Mouse (Mus musculus) left cerebral cortex, postnatal 25 days (tissue): ENCODE measurements around the gene Lypd6. TPM values are rescaled to one million over a fixed set of nuclear protein-coding genes. Genes with fewer than 3 reads are reported as not detected.

Source experiments
- DNase-seq, 2 experiments: peaks; one replicate each; pipeline ENCODE4 v3.0.0; 2022; ENCODE audit warnings: low spot score in 2 of 2, mixed read lengths in 1 of 2
- intact Hi-C: fragments of 180-260 bp; cut with DNase I; formaldehyde crosslinking; loops from one replicate; pipeline ENCODE4 v1.15.1; 2025
- total RNA-seq, 2 experiments: library from RNA; stranded (reverse); gene quantifications; 2 replicates each; pipeline ENCODE4 v1.2.3; 2021

Lypd6 gene
- 10 to 100 TPM; 20.3 to 23.8 TPM for total RNA-seq

DNA sequence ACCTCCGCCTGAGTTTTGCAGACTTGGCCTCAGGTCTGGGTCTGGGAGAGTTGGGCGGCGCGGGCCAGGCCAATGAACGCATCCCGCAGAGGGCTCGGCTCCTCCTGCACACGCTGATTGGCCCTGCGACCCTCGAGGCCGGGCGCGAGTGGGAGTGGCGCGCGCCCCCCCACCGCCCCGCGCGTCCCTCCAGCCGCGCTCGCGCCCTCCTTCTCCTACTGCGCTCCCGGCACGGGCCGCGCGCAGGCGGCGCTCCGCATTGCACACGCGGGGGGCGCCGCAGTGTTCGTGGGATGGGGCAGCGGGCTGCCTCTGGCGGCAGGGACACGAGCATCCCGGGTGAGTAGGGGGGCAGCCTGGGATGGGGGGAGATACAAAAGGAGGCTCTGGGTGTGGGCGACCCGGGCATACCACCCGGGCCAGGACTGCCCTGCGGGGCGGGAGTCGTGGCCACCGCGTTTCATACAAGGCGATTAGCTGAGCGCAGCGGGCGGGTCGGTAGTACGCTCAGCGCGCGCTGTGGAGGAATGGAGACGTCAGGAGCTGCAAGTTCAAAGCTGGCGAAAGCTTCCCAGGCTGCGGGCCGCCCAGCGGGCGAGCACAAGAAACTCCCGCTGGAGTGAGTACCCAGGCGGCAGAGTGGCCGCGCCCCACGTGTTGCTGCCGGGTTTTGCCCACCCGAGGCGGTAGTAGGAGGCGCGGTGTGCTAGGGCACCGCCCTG lies at the start of gene Lypd6:
TSS of gene Lypd6 (plus strand) at position 184 of the 722 bp plus-strand sequence.
- DNase-seq: peak; percentile 64 to 65
- intact Hi-C loops: loop anchor here (1.0 to 5.0 kb wide), 2 partner anchors 206 to 279 kb away; partner anchors contain the start of gene Lypd6b

DNA sequence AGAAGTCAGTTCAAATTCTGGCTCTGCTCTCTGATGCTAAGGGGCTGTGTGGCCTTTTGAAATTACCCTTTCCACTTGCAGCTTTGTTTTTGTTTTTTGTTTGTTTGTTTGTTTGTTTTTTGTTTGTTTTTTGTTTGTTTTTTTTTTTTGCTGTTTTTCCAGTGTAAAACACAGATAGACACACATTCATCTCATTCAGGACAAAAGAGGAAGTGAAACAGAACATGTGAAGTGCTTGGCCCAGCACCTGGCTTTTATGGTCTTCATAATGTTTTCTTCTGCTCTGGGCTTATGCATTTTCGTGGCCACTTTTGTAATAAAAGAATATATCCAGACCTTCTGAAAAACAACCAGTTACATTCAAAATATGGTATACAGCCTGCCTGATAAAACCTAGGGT lies 46.8 kb upstream of the Lypd6 start:
- intact Hi-C loops: no loop called here
- DNase-seq: no peak

DNA sequence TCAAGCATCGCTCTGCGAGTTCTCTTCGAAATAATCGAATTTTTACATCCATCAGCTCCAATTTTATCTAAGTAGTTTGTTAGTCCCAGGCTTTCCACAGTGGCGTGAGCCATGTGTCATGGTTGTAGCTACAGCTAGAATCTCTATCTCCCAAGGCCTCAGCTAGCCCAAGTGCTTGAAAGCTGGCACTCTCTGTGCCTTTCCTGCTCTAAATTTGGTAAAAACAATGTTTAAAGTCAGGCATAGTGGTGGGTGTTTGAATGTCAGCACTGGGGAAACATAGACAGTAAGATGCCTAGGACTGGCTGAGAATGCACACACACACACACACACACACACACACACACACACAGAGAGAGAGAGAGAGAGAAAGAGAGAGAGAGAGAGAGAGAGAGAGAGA lies 40.7 kb upstream of the Lypd6 start:
- peak in 1 of 2 experiments; percentile 37 for DNase-seq
- intact Hi-C loops: no loop called here

DNA sequence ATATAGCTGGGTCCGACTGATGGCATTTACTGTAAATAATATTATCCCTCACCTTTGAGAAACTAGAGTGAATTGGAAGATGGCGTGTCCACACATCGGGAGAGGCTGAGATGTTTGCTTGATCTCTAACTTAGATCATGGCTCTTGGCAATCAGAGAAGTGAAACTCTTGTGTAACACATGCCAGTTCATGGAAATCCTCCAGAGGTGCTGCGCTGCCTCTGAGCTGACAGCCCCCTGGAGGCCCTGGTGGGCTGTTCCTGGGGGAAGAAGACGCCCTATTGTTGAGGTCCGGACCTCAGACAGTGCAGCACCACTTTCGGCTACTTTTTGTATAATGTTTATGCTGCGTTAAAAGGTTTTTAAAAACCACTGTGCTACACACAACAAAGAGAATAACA lies 37.3 kb upstream of the Lypd6 start:
- intact Hi-C loops: loop anchor here (1.0 kb wide), 1 partner anchor 23 kb away; no protein-coding TSS in a partner anchor
- no peak for DNase-seq

DNA sequence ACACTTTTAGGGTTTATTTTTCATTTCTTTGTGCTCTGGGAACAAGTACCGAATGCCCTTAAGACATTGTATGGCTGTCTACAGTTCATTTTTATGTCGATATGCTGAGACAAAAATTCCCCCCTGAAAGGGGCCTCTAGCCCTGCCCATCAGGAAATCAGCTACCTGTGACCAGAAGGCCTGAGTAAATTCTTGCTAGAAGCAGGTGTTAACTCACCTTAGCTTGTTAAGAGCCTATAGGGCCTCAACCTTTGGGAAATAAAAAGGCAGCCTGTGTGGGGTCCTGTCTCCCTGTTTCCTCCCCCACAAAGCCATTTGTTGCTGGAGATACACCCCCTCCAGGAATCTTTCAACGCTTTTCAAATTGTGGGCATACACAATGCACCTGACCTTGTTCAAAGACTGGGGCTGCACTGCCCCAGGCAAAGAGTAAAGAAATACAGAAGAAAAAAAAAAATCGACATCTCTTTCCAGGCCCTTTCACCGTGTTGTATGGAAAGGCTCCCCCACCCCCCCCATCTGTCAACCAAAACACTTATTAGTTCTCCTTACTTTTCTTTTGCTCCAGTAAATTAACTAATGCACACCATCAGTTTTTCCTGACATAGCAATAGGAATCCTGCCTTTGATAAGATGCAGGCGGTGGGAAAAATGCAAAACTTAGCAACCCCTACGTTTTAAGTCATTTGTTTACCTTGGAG lies 21.9 kb upstream of the Lypd6 start:
- DNase-seq: no peak
- intact Hi-C loops: no loop called here

DNA sequence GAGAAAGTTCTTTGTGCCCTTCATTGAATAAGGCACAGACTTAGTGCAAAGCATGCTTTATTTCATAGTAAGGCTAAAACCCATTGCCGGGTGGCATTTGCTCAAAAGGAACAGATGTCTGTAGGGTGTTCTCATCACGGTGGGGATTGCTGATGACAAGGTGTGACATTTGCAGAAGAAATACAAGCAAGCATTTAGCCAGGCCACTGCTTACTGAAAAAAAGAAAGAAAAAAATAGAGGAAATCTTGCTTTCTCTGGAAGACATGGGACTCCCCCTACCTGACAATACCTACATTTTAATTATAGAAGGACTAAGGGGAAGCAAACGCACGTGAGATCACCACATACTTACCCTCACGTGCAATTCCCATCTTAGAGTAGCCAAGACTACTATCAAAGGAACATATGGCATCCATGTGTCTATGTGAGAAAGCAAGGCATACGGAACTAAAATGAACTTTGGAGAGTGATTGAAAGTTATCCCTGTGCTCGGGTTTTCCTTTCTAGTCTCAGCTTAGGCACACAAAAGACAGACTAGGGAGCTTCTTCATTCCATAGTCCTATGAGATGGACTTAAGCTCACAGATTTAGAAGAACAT lies 21.3 kb upstream of the Lypd6 start:
- intact Hi-C loops: no loop called here
- peak; percentile 23 to 76 for DNase-seq

DNA sequence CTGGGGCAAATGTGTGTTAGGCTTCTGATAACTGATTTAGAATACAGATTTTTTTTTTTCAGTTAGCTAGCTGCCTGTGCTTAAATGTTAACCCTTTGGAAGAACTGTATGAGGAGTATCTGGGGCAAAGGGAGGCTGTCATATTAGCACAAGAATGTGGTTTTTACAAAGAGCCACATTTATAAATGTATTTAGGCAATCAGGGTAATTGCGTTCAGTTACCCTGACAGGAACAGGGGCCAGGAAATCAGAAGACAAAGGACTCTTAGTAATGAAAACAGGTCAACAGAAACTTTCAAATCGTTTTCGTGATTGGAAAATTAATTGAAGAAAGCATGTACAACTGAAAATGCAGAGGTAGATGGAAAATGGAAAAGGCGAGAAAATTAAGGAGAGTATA lies 20.4 kb upstream of the Lypd6 start:
- DNase-seq: no peak
- intact Hi-C loops: no loop called here

DNA sequence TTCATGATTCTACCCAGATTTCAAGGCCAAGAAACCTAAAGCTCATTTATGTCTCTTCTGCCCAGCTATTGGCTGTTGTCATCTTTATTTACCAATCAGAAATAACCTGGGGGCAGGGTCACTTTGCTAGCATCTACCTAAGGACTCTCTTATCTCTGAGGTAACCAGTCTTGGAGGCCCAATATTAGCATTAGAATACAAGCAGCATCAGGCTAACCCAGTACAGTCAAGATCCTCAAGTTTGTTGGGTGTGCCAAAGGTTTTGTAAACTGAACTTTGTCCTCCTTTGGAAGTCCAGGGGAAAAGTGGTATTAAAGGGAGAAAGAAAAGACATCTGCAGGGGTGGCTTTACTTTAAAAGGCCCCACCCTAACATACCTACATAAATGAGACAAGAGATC lies 17.8 kb upstream of the Lypd6 start:
- no peak for DNase-seq
- intact Hi-C loops: no loop called here

DNA sequence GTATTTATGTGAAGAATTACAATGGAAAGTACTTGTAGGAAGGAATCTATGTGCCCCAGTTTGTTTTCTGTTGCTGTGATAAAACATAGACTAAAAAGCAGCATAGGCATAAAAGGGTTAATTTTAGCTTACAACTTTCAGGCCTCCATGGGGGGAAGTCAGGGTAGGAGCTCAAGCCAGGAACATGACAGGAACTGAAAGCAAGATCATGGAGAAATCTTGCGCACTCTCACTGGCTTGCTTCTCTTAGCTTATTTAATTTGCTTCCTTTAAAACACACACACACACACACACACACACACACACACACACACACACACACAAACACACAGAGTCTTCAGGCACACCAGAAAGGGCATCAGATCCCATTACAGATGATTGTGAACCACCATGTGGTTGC lies 12.3 kb upstream of the Lypd6 start:
- intact Hi-C loops: no loop called here
- no peak for DNase-seq

DNA sequence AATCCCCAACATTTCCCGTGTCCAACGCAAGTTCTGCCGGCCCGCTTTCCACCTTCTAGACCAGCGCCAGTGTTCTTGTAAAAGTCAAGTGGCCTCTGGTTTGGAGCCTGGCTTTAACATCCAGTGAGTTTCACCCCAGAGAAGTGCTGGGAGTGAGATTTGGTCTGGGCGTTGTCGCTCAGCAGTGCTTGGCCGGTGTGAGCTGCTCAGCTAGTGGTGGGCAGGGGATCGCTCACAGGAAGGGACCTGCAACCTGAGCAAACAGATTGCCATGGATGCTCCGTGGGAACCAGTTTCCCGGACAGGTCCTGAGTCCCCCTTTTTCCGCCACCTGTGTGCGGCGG lies 355 bp upstream of the Lypd6 start:
- intact Hi-C loops: loop anchor here (1.0 to 5.0 kb wide), 2 partner anchors 206 to 279 kb away; partner anchors contain the start of gene Lypd6b
- no peak for DNase-seq

DNA sequence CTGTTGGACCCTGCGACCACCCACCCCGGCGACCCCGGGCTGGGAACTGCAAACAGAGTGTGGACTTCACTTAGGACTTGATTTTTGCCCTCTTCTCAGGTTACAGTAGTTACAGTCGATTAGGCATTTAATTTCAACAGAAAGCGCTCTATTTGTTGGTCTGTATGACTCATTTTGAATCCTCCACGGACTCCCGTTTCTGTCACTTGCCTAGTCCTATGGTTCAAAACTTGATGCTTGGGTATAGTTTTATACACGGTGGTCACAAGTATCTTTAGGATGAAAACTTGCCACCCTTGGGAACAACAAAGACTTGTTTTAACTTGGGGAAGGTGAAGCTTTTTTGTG lies 713 bp downstream of the Lypd6 start:
- intact Hi-C loops: loop anchor here (1.0 to 5.0 kb wide), 2 partner anchors 205 to 280 kb away; partner anchors contain the start of gene Lypd6b
- no peak for DNase-seq

DNA sequence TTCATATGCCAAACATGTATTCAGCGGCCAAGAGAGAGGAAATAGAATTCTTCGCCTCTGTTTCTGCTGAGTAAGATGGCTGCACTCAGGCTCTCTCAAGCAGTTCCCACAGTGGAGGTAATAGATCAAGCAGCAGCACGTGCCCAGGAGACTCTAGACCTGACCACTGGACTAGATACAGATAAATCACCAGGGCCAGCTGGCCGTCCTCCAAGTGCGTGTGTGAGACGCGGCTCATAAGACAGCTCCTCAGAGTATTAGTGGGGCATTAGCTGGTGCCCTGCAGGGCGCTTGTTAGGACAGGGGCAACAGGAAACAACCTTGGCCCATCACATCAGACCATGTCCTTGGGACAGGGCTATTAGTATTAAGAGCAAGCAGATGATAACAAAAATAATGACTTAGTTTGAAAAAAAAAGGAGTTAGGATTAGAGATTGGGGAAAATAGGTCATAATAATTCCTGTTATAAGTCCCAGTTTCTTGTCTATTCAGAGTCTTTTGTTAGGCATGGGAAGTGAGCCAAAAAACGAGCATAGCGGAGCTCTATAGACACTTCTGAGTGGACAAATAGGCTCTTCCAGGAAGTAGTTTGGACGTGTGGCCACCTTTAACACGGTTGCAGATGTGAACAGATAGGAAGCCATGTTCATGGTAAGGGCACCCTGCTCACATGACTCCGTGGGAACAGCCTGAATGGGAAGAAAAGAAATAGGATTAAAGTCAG lies 3.5 kb downstream of the Lypd6 start:
- intact Hi-C loops: loop anchor here (5.0 kb wide), 1 partner anchor 282 kb away; the partner anchor contains the start of gene Lypd6b
- no peak for DNase-seq

DNA sequence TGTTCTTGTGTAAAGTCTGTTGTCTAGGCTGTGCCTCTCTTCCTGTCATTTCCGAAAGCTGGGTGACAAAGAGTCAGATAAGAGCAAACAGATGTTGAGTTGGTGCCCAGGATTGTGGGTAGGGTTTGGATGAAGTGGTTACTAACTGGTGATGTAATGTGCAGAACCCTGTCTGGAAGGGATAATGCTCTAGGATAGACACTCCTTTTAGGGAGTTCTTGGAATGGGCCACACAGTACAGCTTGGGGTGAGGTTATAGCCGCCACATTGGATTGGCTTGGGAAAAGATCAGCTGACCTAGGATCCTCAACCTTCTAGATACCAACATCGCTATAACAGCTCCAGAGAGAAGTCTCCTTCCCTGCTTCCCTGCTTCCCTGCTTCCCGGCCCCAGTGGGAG lies 5.9 kb downstream of the Lypd6 start:
- intact Hi-C loops: no loop called here
- no peak for DNase-seq

DNA sequence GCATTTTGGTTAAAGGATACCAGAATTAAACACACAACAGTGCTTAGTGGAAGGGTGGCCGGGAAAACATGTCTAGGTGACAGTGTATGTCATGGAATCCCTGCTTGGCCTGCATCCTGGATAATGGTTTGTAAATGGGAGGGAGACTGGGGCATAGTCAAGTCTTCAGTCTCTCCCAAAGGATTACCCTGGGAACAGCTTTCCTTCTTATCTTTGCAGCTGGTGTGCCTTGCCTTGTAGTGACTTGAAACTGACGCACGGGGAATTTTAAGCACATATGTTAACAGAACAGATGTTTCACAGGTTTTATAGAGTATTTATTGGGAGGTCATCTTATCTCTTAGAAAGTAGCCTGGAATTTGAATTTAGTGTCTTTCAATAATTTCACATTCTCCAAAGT lies 18.5 kb downstream of the Lypd6 start:
- intact Hi-C loops: no loop called here
- DNase-seq: no peak

DNA sequence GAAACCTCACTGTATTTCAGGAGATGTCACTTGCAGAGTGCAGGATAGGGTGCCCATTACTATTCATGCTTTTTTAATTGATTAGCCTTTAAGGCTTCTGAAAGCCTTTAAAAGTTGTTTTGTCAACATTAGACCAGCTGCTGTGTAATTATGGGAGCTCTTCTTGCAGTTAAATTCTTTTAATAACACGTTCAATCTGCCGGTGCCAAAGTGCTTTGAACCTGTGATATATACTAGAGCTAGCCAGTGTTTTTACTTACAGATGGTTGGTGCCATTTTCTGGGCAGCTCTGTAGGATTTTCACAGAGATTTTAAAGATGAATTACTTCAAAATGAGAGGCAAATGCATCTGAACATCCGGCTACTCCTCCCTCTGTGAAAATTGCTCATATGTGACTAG lies 21.5 kb downstream of the Lypd6 start:
- intact Hi-C loops: no loop called here
- DNase-seq: no peak

DNA sequence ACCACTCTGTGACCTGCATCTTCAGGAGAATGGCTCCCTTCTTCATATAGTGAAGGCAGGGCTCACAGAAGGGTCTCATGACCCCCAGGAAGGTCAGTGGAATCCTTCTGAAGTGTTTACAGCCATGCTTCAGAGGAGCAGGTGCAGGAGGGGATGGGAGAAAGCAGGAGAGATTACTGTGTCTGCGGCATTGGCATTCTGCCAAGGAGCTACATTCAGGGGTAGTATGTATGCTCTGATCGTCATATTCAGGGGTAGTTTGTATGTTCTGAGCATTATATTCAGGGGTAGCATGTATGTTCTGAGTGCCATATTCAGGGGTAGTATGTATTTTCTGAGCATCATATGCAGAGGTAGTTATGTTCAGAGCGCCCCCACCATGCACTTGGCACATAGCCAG lies 30.1 kb downstream of the Lypd6 start:
- no peak for DNase-seq
- intact Hi-C loops: no loop called here

DNA sequence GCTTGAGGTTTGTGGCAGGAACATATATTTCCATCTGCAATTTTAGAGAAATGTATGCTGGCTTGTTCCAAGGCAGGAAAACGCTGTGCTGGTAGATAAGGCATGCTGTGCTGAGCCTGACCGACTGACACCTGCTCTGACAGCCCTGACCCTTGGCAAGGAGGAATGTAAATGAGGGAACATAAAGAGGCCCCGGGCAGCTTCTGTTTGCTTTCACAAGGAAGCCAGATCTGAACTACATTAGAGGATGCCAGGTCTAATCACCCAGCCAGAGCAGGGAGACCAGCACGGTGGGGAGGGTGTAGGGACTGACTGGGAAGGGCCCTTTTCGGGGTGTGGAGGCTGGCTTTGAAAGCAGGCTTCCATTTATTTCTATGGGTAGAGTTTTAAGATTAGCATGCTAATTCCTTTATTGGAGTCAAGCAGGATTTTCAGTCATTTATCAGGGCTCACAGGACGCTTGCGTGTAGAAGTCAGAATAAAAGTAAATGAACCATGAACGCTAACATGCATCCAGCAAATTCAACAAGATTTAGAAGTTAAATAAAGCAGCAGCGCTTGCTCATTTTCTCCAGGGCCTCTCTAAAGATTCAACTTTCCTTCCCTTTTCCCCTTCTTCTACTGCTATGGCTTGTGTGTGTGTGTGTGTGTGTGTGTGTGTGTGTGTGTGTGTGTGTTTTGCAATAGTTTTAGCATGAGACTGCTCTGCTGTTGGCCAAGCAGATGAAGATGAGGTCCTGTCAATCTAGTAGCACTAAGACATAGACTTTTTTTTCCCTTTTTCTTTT lies 34.3 kb downstream of the Lypd6 start:
- intact Hi-C loops: no loop called here

DNA sequence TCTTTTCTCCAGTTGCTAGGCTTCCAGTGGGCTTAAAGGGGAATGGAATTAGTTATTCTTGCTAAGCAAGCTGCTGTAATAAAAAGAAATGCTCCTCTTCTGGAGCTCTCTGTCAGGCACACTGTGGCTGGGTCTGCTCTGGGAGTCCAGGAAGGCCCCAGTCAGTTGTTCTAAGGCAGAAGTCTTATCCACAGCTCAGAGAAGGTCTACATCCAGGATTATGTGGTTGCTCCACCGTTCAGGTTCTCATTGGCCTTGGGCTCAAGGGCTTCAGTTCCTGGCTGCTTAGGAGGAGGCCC lies 34.9 kb downstream of the Lypd6 start:
- intact Hi-C loops: no loop called here
- DNase-seq: no peak

More for the DNA sequence above, 34.3 kb downstream of the Lypd6 start:
- no peak for DNase-seq

DNA sequence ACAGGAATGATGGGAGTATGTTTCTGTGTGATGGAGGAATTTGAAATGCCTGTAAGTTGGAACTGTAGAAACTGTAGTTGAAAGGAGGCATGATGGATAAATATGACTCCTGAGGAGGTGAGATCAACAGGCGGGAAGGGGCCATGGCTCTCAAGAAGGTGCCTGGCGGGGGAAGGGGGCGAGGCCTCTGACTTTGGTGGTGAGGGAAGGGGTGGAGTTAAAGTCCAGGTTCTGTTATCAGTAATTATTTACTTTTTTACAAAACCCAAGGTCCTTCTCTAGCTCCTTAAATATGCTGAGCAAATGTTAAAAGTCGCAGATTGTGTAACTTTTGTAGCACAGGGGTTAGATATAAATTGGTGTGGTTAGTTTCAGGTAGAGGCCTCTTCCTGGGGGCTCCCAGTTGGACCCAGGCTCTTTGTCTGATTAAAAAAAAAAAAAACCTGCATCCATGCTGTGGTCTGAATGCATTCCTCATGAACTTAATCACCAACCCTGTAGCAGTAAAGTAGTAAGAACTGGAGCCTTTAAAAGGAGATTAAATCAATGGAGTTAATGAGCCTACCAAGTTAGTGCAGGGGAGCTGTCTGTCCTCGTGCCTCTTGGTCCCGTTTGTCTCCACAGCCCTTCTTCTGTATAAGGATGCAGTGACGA lies 37.7 kb downstream of the Lypd6 start:
- DNase-seq: no peak
- intact Hi-C loops: no loop called here
